Mouse (Mus musculus) heart, postnatal 0 days (tissue): ENCODE data around the gene Ndufb5. TPM values are rescaled to one million over a fixed set of nuclear protein-coding genes. Genes with fewer than 3 reads are reported as not detected.
"Not testable (repeated sequence)": the region's sequence is repeated elsewhere in the genome, so short reads cannot be mapped to it uniquely, and the experiment has no call there.

Experiments
- ATAC-seq: fragments of 200-750 bp; cut with Nextera tagmentation; 2 replicates; pipeline ENCODE4 v1.8.0; 2017; ENCODE audit warnings: low read depth, moderate number of reproducible peaks, moderate library complexity; ENCODE audit not compliant: insufficient read depth
- DNase-seq: peaks from one replicate; pipeline ENCODE4 v3.0.0-alpha.2; 2016; ENCODE audit warnings: low spot score
- H3K27ac ChIP-seq: fragments of 300-500 bp; sonication (generic); 2 replicates; pipeline ENCODE4 v1.5.1; 2014; ENCODE audit warnings: low read depth, mild to moderate bottlenecking
- H3K27me3 ChIP-seq: fragments of 300-500 bp; sonication (generic); 2 replicates; pipeline ENCODE4 v1.6.1; 2014; ENCODE audit warnings: low read length, mixed read lengths; ENCODE audit not compliant: control insufficient read depth, insufficient read depth
- H3K36me3 ChIP-seq: fragments of 300-500 bp; sonication (generic); replicated peaks from 2 replicates; pipeline ENCODE4 v1.6.1; 2014; ENCODE audit warnings: low read length, mixed read lengths; ENCODE audit not compliant: control insufficient read depth, insufficient read depth
- H3K4me1 ChIP-seq: fragments of 300-500 bp; sonication (generic); 2 replicates; pipeline ENCODE4 v1.6.1; 2014; ENCODE audit warnings: antibody characterized with exemption; ENCODE audit not compliant: control insufficient read depth, insufficient read depth
- H3K4me2 ChIP-seq: fragments of 300-500 bp; sonication (generic); 2 replicates; pipeline ENCODE4 v1.6.1; 2014; ENCODE audit warnings: low read depth, mild to moderate bottlenecking, low read length, moderate library complexity
- H3K4me3 ChIP-seq: fragments of 300-500 bp; sonication (generic); 2 replicates; pipeline ENCODE4 v1.5.1; 2014; ENCODE audit warnings: low read depth, low read length
- H3K9ac ChIP-seq: fragments of 300-500 bp; sonication (generic); replicated peaks from 2 replicates; pipeline ENCODE4 v1.6.1; 2014; ENCODE audit warnings: low read depth, low read length, mixed read lengths
- H3K9me3 ChIP-seq: fragments of 300-500 bp; sonication (generic); replicated peaks from 2 replicates; pipeline ENCODE4 v1.6.1; 2016; ENCODE audit warnings: low read length; ENCODE audit not compliant: control insufficient read depth
- CTCF ChIP-seq: IDR thresholded peaks from 2 replicates; pipeline ENCODE4 v1.5.1; 2016; ENCODE audit warnings: antibody characterized with exemption, control low read depth, low read depth
- EP300 ChIP-seq: IDR thresholded peaks from 2 replicates; pipeline ENCODE4 v1.6.1; 2016; ENCODE audit warnings: antibody characterized with exemption, low read depth
- WGBS: fragments of 180-500 bp; shearing (Covaris S2); extraction: QIAGEN DNeasy Blood & Tissue Kit; methylation state at CpG from one replicate; pipeline ENCODE4 v1.1.7; 2014; 5-methylcytosine and 5-hydroxymethylcytosine counted together
- polyA plus RNA-seq: library from polyadenylated mRNA; unstranded; fragments of >200 nt; fragmentation: Nextera tagmentation; extraction: Ambion mirVana; gene quantifications from 2 replicates; pipeline ENCODE4 v1.2.1, GENCODE M21; 2015
- total RNA-seq: library from RNA; depleted of rRNA; stranded (reverse); fragments of >200 nt; gene quantifications from 2 replicates; pipeline ENCODE4 v1.2.3, GENCODE M21; 2014; ENCODE audit warnings: low replicate concordance

The Ndufb5 gene
- total and polyA plus RNA-seq, 2 experiments from 2014 or later: 1,180 to 2,037 TPM

- H3K9me3 ChIP-seq, H3K9ac ChIP-seq, DNase-seq, H3K4me1 ChIP-seq, ATAC-seq, H3K27ac ChIP-seq, H3K36me3 ChIP-seq, H3K4me3 ChIP-seq, H3K27me3 ChIP-seq, H3K4me2 ChIP-seq: not testable (repeated sequence)
- 71% methylated on average over 9 of the region's 9 CpGs for WGBS
Measured at GRCm38 (mm10) chr3:32705647-32706348, 31.0 kb upstream of the Ndufb5 start, which contains the start of gene Actl6a. Gene Actl6a, plus strand, starts transcription at chr3:32706298.

DNA sequence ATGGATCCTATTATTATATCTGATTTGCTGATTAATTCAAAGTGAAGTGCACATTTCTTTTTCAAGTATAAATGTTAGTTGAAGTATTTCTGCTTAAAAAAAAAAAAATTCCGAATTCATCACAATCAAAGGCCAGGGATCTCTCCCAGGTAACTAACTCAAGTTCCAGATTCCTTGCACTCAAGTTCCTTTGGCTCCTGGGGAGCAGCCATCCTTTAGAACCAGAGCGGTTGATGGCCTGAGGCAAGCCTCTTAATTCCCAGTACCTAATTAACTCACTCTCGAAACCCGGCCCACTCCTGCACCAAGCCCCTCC is 28.8 kb upstream of the Ndufb5 start:
- no peak for DNase-seq
- WGBS: 3% methylated on average over 4 of the region's 4 CpGs
- ATAC-seq: no peak
- Histone ChIP-seq H3K9ac (0 out of 2 replicates have a peak overlapping the region, but pooled peaks have one; percentile 33), H3K36me3 (peaks cover 17% of the 10 kb centered on the region), H3K27me3 (no peaks in the 10 kb centered on the region), H3K4me3 (peak overlapping the region; percentile 77), H3K9me3 (no peaks in the 10 kb centered on the region), H3K27ac (no peak overlapping the region), H3K4me1 (peaks cover 8% of the 10 kb centered on the region; the same call in 1 of the 2 replicates), H3K4me2 (peak overlapping the region; percentile 88)
- TF ChIP-seq EP300 (no peak), CTCF (no peak)

DNA sequence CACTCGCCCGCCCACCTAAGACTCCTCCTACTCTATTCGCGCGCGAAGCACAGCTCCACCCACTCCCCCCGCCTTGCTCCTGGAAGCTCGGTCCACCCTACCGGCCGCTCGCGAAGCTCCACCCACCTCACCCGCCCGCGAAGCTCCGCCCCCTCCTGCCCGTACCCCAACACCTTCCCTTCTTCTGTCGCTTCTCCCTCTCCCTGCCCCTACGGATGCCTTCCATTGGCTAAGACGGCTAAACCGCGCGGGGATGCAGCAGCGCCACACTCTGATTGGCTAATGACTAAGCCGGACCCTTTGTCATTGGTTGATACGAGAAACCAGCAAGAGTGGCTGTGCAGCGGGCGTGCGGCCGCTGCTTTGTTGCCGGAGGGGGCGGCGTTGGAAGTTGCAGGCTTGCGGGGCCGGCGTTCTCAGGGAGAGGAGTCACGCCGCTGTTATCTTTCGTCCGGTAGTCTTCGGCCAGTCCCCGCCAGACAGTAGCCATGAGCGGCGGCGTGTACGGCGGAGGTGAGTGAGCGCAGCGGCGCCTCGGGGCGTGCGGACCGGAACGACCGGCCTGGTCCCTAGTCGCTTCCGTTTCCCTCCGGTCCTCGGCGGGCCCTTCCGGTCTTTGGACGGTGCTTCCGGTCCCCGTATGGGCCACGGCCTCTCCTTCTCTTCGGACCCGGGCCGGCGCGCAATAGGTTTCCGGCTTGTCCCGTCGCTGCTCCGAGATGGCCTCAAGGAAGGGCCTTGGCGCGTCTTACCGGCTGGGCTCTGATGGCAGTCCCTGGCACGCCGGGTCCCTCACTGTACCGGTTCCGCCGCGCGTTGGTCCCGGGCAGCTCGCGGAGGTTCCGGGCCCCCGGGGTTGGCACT is 28.2 kb upstream of the Ndufb5 start:
- Histone ChIP-seq H3K27ac (peak overlapping the region; percentile 88), H3K4me1 (peaks cover 8% of the 10 kb centered on the region; the same call in 1 of the 2 replicates), H3K27me3 (no peaks in the 10 kb centered on the region), H3K9me3 (no peaks in the 10 kb centered on the region), H3K9ac (peak overlapping the region; percentile 86), H3K4me3 (peak overlapping the region; percentile 77), H3K36me3 (peaks cover 23% of the 10 kb centered on the region), H3K4me2 (peak overlapping the region; percentile 88)
- DNase-seq (peak; percentile 99), ATAC-seq (peak; percentile 99)
- peak; percentile 35; the same call in 1 of the 2 replicates for TF ChIP-seq EP300
- no peak; the same call in 1 of the 2 replicates for TF ChIP-seq CTCF
- WGBS: under 1% methylated on average over 90 of the region's 90 CpGs

DNA sequence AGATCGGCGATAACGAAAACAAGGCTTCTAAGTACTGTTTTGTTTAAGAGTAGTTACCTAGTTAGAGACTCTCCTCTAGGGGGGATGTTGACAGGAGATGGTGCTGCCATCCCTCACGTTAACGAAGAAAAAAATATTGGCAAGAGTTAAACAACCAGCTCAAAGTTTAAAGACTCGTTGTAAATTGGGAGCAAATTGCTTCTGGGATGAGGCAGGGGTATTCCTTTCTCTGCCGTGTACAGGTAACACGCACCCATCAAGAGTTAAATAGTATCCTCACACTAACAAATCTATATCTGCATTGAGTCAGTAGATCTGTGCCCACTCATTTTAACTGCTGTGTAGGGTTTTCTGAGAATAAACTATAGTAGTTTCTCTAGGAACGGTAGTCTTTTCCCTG is 27.4 kb upstream of the Ndufb5 start:
- H3K27me3 ChIP-seq: no peaks in the 10 kb centered on the region
- peak overlapping the region; percentile 77 for H3K4me3 ChIP-seq
- DNase-seq (no peak), ATAC-seq (no peak)
- no peaks in the 10 kb centered on the region for H3K9me3 ChIP-seq
- 8% methylated on average over 9 of the region's 9 CpGs for WGBS
- peaks cover 8% of the 10 kb centered on the region; the same call in 1 of the 2 replicates for H3K4me1 ChIP-seq
- peaks cover 28% of the 10 kb centered on the region for H3K36me3 ChIP-seq
- peak overlapping the region; percentile 88 for H3K4me2 ChIP-seq
- peak overlapping the region; percentile 88 for H3K27ac ChIP-seq
- TF ChIP-seq EP300 (no peak), CTCF (no peak)
- peak overlapping the region; percentile 86 for H3K9ac ChIP-seq

DNA sequence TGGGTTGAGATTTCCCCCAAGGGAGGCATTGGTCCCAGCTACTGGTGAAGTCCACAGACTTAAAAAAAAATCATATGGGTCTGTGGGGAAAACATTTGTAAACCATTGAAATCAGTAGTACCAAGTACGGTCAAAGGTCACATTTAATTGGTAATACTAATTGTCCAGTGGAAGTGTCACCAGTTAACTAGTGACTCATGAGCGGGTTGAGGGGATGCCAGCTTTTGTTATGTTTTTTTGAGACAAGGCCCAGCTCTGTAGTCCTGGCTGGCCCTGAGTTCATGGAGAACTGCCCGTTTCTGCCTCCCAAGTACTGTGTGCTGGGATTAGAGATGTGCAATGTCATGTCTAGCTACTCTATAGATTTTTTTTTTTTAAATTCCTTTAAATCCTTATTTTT is 23.1 kb upstream of the Ndufb5 start:
- no peak for DNase-seq
- no peak for TF ChIP-seq CTCF
- TF ChIP-seq EP300: no peak
- peaks cover 8% of the 10 kb centered on the region; the same call in 1 of the 2 replicates for H3K4me1 ChIP-seq
- no peak for ATAC-seq
- H3K4me2 ChIP-seq: no peak overlapping the region
- peaks cover 69% of the 10 kb centered on the region for H3K36me3 ChIP-seq
- H3K4me3 ChIP-seq: no peak overlapping the region
- H3K9me3 ChIP-seq: no peaks in the 10 kb centered on the region
- H3K9ac ChIP-seq: no peak overlapping the region
- 93% methylated on average over 3 of the region's 3 CpGs for WGBS
- no peak overlapping the region for H3K27ac ChIP-seq
- H3K27me3 ChIP-seq: no peaks in the 10 kb centered on the region

DNA sequence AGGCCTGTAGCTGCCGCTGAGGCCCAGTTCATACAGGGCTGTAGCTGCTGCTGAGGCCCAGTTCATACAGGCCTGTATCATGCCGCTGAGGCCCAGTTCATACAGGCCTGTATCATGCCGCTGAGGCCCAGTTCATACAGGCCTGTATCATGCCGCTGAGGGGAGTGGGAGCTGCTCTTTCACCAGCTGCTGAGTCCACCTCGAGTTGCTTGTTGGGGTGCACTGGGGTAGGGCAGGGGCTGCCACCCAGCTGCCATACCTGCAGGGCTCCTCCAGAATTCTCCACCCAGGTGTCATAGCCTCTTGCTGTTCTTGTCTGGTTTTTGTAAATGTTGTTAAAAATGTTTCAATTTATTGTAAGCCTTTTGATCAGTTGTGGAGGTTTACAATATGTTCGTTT is 19.4 kb upstream of the Ndufb5 start:
- not testable (repeated sequence) for H3K9me3 ChIP-seq, H3K27ac ChIP-seq, H3K9ac ChIP-seq, H3K4me1 ChIP-seq, H3K27me3 ChIP-seq, DNase-seq, ATAC-seq, H3K4me3 ChIP-seq, H3K4me2 ChIP-seq
- 93% methylated on average over 6 of the region's 6 CpGs for WGBS
- peaks cover 93% of the 10 kb centered on the region for H3K36me3 ChIP-seq
